Mouse (Mus musculus) lung, embryonic 14.5 days (tissue): ENCODE measurements around the gene Bahcc1. TPM values are rescaled to one million over a fixed set of nuclear protein-coding genes. Genes with fewer than 3 reads are reported as not detected.
A peak's percentile ranks its signal among the peaks of the same experiment; 100 is the strongest.

Experiments
- ATAC-seq: fragments of 200-750 bp; cut with Nextera tagmentation; 2 replicates; pipeline ENCODE4 v1.8.0; 2017; ENCODE audit warnings: mild to moderate bottlenecking, moderate TSS enrichment, moderate library complexity; ENCODE audit not compliant: insufficient read depth
- DNase-seq: peaks from one replicate; pipeline ENCODE4 v3.0.0-alpha.2; 2015
- H3K27ac ChIP-seq: fragments of 300-500 bp; sonication (generic); 2 replicates; pipeline ENCODE4 v1.5.1; 2014; ENCODE audit warnings: low read depth, mild to moderate bottlenecking, moderate library complexity
- H3K27me3 ChIP-seq: fragments of 300-500 bp; sonication (generic); 2 replicates; pipeline ENCODE4 v1.6.1; 2014; ENCODE audit warnings: low read length, control low read depth; ENCODE audit not compliant: insufficient read depth
- H3K36me3 ChIP-seq: fragments of 300-500 bp; sonication (generic); 2 replicates; pipeline ENCODE4 v1.6.1; 2014; ENCODE audit warnings: control low read depth; ENCODE audit not compliant: insufficient read depth
- H3K4me1 ChIP-seq: fragments of 300-500 bp; sonication (generic); 2 replicates; pipeline ENCODE4 v1.6.1; 2014; ENCODE audit warnings: antibody characterized with exemption, control low read depth; ENCODE audit not compliant: insufficient read depth
- H3K4me2 ChIP-seq: fragments of 300-500 bp; sonication (generic); 2 replicates; pipeline ENCODE4 v1.6.1; 2014; ENCODE audit warnings: mild to moderate bottlenecking
- H3K4me3 ChIP-seq: fragments of 300-500 bp; sonication (generic); 2 replicates; pipeline ENCODE4 v1.5.1; 2014; ENCODE audit warnings: low read depth, low read length
- H3K9ac ChIP-seq: fragments of 300-500 bp; sonication (generic); 2 replicates; pipeline ENCODE4 v1.6.1; 2014
- H3K9me3 ChIP-seq: fragments of 300-500 bp; sonication (generic); 2 replicates; pipeline ENCODE4 v1.6.1; 2016; ENCODE audit warnings: low read depth, low read length, control low read depth
- CTCF ChIP-seq: IDR thresholded peaks from 2 replicates; pipeline ENCODE4 v1.5.1; 2016; ENCODE audit warnings: antibody characterized with exemption, low read depth
- WGBS: fragments of 180-500 bp; shearing (Covaris S2); extraction: QIAGEN DNeasy Blood & Tissue Kit; methylation state at CpG from one replicate; pipeline ENCODE4 v1.1.7; 2014; 5-methylcytosine and 5-hydroxymethylcytosine counted together
- polyA plus RNA-seq: library from polyadenylated mRNA; unstranded; fragments of >200 nt; fragmentation: Nextera tagmentation; extraction: Ambion mirVana; gene quantifications from 2 replicates; pipeline ENCODE4 v1.2.1, GENCODE M21; 2014

The Bahcc1 gene
- polyA plus RNA-seq, 1 experiment from 2014 or later, result 14.3 TPM

DNA sequence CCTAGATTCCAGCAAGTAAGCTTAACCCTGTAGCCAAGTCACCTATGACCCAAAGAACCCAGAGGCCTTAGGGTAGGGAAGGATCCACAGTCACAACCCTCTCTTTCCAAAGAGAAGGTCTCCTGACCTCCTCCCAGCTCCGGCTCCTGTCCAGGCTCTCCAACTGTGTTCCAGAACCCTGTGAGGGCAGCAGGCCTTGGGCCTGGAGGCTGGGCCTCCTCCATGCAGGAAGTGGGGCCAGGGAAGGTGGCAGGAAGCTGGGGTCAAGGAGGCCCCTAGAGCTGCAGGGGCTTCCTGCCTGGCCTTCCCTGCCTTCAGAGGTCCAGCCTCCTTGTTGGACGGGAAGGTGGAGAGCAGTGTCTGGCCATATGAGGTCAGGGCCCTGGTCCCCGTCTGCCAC, 48.5 kb downstream of the Bahcc1 start:
- peak; percentile 36 for DNase-seq
- 75% methylated on average over 3 of the region's 3 CpGs for WGBS

GRCm38 (mm10) chr11:120283542-120283941, 50.8 kb downstream of the Bahcc1 start:
- WGBS, result 76% methylated on average over 5 of the region's 5 CpGs
- ATAC-seq (peak; percentile 35; the same call in 1 of the 2 replicates), DNase-seq (peak; percentile 27)
- Histone ChIP-seq H3K9ac (no peak overlapping the region), H3K27ac (no peak overlapping the region), H3K27me3 (no peaks in the 10 kb centered on the region), H3K4me3 (no peak overlapping the region), H3K4me1 (no peaks in the 10 kb centered on the region), H3K36me3 (peaks cover 88% of the 10 kb centered on the region), H3K4me2 (no peak overlapping the region), H3K9me3 (no peaks in the 10 kb centered on the region)
- TF ChIP-seq CTCF, result no peak

More for the DNA sequence above, 48.5 kb downstream of the Bahcc1 start:
- Histone ChIP-seq H3K27me3 (no peaks in the 10 kb centered on the region), H3K4me1 (no peaks in the 10 kb centered on the region), H3K27ac (0 out of 2 replicates have a peak overlapping the region, but pooled peaks have one; percentile 8), H3K4me3 (no peak overlapping the region), H3K9me3 (no peaks in the 10 kb centered on the region), H3K4me2 (no peak overlapping the region), H3K9ac (no peak overlapping the region), H3K36me3 (peaks cover 84% of the 10 kb centered on the region)
- ATAC-seq, result no peak
- no peak for TF ChIP-seq CTCF

DNA sequence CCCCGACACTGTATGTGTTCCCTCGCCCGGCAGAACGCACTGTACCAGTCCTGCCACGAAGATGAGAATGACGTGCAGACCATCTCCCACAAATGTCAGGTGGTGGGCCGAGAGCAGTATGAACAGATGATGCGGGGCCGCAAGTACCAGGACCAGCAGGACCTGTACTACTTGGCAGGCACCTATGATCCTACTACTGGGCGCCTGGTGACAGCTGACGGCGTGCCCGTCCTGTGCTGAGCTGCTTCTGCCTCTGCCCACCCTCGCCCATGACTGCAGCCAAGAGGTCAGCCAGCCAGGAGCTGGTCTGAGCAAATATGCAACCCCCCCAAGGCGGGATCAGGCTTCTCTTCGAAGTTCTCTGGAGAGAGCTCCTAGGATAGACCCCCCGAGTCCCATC, 56.9 kb downstream of the Bahcc1 start:
- no peak overlapping the region for H3K27ac ChIP-seq
- no peak overlapping the region for H3K9ac ChIP-seq
- H3K4me1 ChIP-seq, result peaks cover 2% of the 10 kb centered on the region
- no peak overlapping the region for H3K4me3 ChIP-seq
- ATAC-seq (no peak), DNase-seq (no peak)
- H3K27me3 ChIP-seq, result no peaks in the 10 kb centered on the region
- TF ChIP-seq CTCF, result no peak
- H3K36me3 ChIP-seq, result peaks cover 57% of the 10 kb centered on the region
- no peak overlapping the region for H3K4me2 ChIP-seq
- WGBS, result 96% methylated on average over 17 of the region's 17 CpGs
- H3K9me3 ChIP-seq, result no peaks in the 10 kb centered on the region

DNA sequence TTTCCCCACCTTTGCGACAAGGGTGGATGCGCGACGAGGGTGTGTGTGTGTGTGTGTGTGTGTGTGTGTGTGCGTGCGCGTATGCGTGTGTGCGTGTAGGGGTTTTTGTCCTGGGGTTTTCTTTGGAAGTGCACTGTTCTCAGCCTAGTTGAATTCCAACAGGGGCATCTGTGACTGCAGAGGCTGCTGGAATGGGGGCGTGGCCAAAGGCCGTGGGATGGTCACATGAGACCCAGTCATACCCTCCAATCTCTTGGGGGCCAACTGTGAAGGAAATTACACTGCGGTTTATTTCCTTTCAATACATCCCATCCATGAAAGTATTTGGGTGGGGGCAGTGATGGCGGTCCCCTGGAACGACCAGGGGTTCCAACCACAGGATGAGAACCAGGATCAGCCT, 57.5 kb downstream of the Bahcc1 start:
- Histone ChIP-seq H3K27ac (no peak overlapping the region), H3K9ac (no peak overlapping the region), H3K4me3 (no peak overlapping the region), H3K9me3 (no peaks in the 10 kb centered on the region), H3K4me2 (no peak overlapping the region), H3K36me3 (peaks cover 51% of the 10 kb centered on the region), H3K4me1 (peaks cover 2% of the 10 kb centered on the region), H3K27me3 (no peaks in the 10 kb centered on the region)
- no peak for TF ChIP-seq CTCF
- no peak for DNase-seq
- ATAC-seq, result no peak
- 90% methylated on average over 14 of the region's 14 CpGs for WGBS

GRCm38 (mm10) chr11:120293714-120294113, 61.0 kb downstream of the Bahcc1 start:
- no peak for TF ChIP-seq CTCF
- DNase-seq (peak; percentile 56), ATAC-seq (no peak)
- Histone ChIP-seq H3K4me3 (no peak overlapping the region), H3K4me1 (peaks cover 2% of the 10 kb centered on the region), H3K36me3 (peaks cover 18% of the 10 kb centered on the region), H3K9ac (no peak overlapping the region), H3K9me3 (no peaks in the 10 kb centered on the region), H3K27ac (no peak overlapping the region), H3K4me2 (no peak overlapping the region), H3K27me3 (no peaks in the 10 kb centered on the region)
- WGBS, result 71% methylated on average over 1 of the region's 1 CpGs

GRCm38 (mm10) chr11:120296305-120297144, 63.8 kb downstream of the Bahcc1 start:
- no peak for TF ChIP-seq CTCF
- Histone ChIP-seq H3K27me3 (no peaks in the 10 kb centered on the region), H3K9ac (no peak overlapping the region), H3K4me1 (peaks cover 2% of the 10 kb centered on the region), H3K4me2 (no peak overlapping the region), H3K27ac (no peak overlapping the region), H3K4me3 (no peak overlapping the region), H3K36me3 (no peaks in the 10 kb centered on the region), H3K9me3 (no peaks in the 10 kb centered on the region)
- 21% methylated on average over 13 of the region's 13 CpGs for WGBS
- ATAC-seq (0 out of 2 replicates have a peak, but pooled peaks have one; percentile 20), DNase-seq (no peak)

DNA sequence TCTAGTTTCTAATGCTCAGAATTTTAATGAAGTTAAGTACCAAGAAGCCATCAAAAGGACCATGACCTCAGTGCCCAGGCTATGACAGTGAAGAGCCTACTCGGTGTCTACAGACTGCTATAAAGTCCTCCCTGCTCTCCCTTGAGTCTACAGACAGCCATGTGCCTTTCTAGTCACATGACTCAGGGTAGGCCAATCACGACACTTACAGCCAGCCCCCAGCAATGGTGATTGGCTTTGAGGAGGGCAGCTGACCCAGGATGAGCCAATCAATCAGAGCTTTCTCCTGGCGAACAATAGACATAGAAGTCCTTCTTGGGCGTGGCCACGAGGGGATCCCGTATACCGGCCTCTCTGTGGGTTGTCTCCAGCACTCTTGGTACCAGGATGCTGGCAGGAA, 65.0 kb downstream of the Bahcc1 start:
- Histone ChIP-seq H3K4me3 (no peak overlapping the region), H3K4me1 (no peaks in the 10 kb centered on the region; the same call in none of the 2 replicates), H3K9me3 (no peaks in the 10 kb centered on the region), H3K9ac (no peak overlapping the region), H3K4me2 (no peak overlapping the region), H3K27me3 (no peaks in the 10 kb centered on the region), H3K27ac (no peak overlapping the region), H3K36me3 (no peaks in the 10 kb centered on the region)
- no peak for TF ChIP-seq CTCF
- WGBS, result 78% methylated on average over 7 of the region's 7 CpGs
- ATAC-seq, result no peak
- DNase-seq, result no peak
